Mouse (Mus musculus) neural tube, embryonic 12.5 days (tissue): ENCODE measurements at regions not wholly inside any gene's neighbourhood (a gene's known extent, or its start where the extent isn't known, plus 50 kb on each side); places are given as distances from the start of the nearest gene placed in this dataset.

Experiments
- ATAC-seq: fragments of 200-750 bp; cut with Nextera tagmentation; 2 replicates; pipeline ENCODE4 v1.8.0; 2017; ENCODE audit warnings: low read depth, mild to moderate bottlenecking, moderate TSS enrichment, moderate library complexity; ENCODE audit not compliant: low FRiP score
- H3K27ac ChIP-seq: fragments of 300-500 bp; sonication (generic); 2 replicates; pipeline ENCODE4 v1.5.1; 2016
- H3K27me3 ChIP-seq: fragments of 300-500 bp; sonication (generic); replicated peaks from 2 replicates; pipeline ENCODE4 v1.6.1; 2016; ENCODE audit warnings: mild to moderate bottlenecking
- H3K36me3 ChIP-seq: fragments of 300-500 bp; sonication (generic); 2 replicates; pipeline ENCODE4 v1.6.1; 2016; ENCODE audit warnings: mild to moderate bottlenecking
- H3K4me1 ChIP-seq: fragments of 300-500 bp; sonication (generic); 2 replicates; pipeline ENCODE4 v1.6.1; 2016
- H3K4me2 ChIP-seq: fragments of 300-500 bp; sonication (generic); replicated peaks from 2 replicates; pipeline ENCODE4 v1.6.1; 2016; ENCODE audit warnings: mild to moderate bottlenecking
- H3K4me3 ChIP-seq: fragments of 300-500 bp; sonication (generic); 2 replicates; pipeline ENCODE4 v1.5.1; 2016
- H3K9ac ChIP-seq: fragments of 300-500 bp; sonication (generic); 2 replicates; pipeline ENCODE4 v1.6.1; 2016; ENCODE audit warnings: mild to moderate bottlenecking
- H3K9me3 ChIP-seq: fragments of 300-500 bp; sonication (generic); 2 replicates; pipeline ENCODE4 v1.6.1; 2016; ENCODE audit warnings: mild to moderate bottlenecking
- WGBS: fragments of 180-500 bp; shearing (Covaris S2); methylation state at CpG from one replicate; pipeline ENCODE4 v1.1.7; 2016; 5-methylcytosine and 5-hydroxymethylcytosine counted together

GRCm38 (mm10) chr13:80000214-80000613 lies 883.0 kb upstream of the Arrdc3 start:
- no peak overlapping the region for H3K4me3 ChIP-seq
- peak; percentile 91 for ATAC-seq
- WGBS = 22% methylated on average over 6 of the region's 6 CpGs
- H3K27me3 ChIP-seq = no peaks in the 10 kb centered on the region
- H3K36me3 ChIP-seq = no peaks in the 10 kb centered on the region
- H3K9ac ChIP-seq = no peak overlapping the region
- no peaks in the 10 kb centered on the region for H3K9me3 ChIP-seq
- H3K4me2 ChIP-seq = no peak overlapping the region
- peaks cover 8% of the 10 kb centered on the region for H3K4me1 ChIP-seq
- H3K27ac ChIP-seq = no peak overlapping the region

- ATAC-seq = peak; percentile 72; the same call in 1 of the 2 replicates
- no peak overlapping the region for H3K4me3 ChIP-seq
Measured at GRCm38 (mm10) chr13:80000693-80001092, 882.5 kb upstream of the Arrdc3 start.

More at GRCm38 (mm10) chr13:80000693-80001092, 882.5 kb upstream of the Arrdc3 start:
- Histone ChIP-seq H3K4me1 (peaks cover 8% of the 10 kb centered on the region), H3K9ac (no peak overlapping the region), H3K27me3 (no peaks in the 10 kb centered on the region), H3K27ac (0 out of 2 replicates have a peak overlapping the region, but pooled peaks have one; percentile 20), H3K9me3 (no peaks in the 10 kb centered on the region), H3K4me2 (no peak overlapping the region), H3K36me3 (no peaks in the 10 kb centered on the region)
- WGBS = 13% methylated on average over 4 of the region's 4 CpGs
